ENCODE assay signal across 16 mouse cellular contexts in genomic region chr5:74266476-74266819, GRCm38 (mm10).
DNase-seq lines count a peak whose midpoint lies in the region; ATAC-seq and TF ChIP-seq lines count a peak whose summit lies in the region.
"Had no signal": no experiment of that assay in that cellular context is flagged by ENCODE, and none has a peak within 500 bp of the region (broad histone marks: within the 10 kb centered on the region; RNA-seq: fewer than 3 reads in every experiment).

No protein-coding gene starts in this region.

- no peak overlapping the region for H3K9ac ChIP-seq in heart, postnatal 0 days (replicated peaks; ENCODE audit: low read depth, low read length)
- H3K9ac ChIP-seq: lung, embryonic 15.5 days; neural tube, embryonic 12.5 days had no signal

- intact Hi-C loops in heart, postnatal 25 days (cut with DNase I): no loop called here

- no peaks in the 10 kb centered on the region for H3K36me3 ChIP-seq in heart, postnatal 0 days (replicated peaks; ENCODE audit: control insufficient read depth, insufficient read depth, low read length)
- no peaks in the 10 kb centered on the region for H3K36me3 ChIP-seq in embryonic facial prominence, embryonic 10.5 days (replicated peaks)
- H3K36me3 ChIP-seq: hindbrain, embryonic 10.5 days; lung, embryonic 15.5 days; neural tube, embryonic 12.5 days had no signal

- no peak for TF ChIP-seq EP300 in heart, postnatal 0 days (IDR thresholded peaks at IDR 0.05; ENCODE audit: low read depth)

- H3K4me3 ChIP-seq in heart, postnatal 0 days (ENCODE audit: low read depth, low read length): no peak overlapping the region
- no peak overlapping the region for H3K4me3 ChIP-seq in embryonic facial prominence, embryonic 10.5 days
- H3K4me3 ChIP-seq: gastrocnemius, adult 2 months; hindbrain, embryonic 10.5 days; lung, embryonic 15.5 days; neural tube, embryonic 12.5 days had no signal

- DNase-seq in heart, postnatal 0 days (ENCODE audit: low spot score): no peak
- DNase-seq in heart, postnatal 25 days (ENCODE audit: low spot score): no peak
- DNase-seq in brain, adult 2 months (ENCODE audit: low read depth, low spot score): peak; percentile 86
- DNase-seq in cerebellum, adult 11 months: peak; percentile 55
- DNase-seq in embryonic facial prominence, embryonic 10.5 days (ENCODE audit: low spot score): no peak
- no peak for DNase-seq in frontal cortex, adult 2 months (ENCODE audit: extremely low spot score in 1 of 2, low spot score in 1 of 2)
- DNase-seq in testis, postnatal 10 days (ENCODE audit: low spot score): no peak
- DNase-seq: gastrocnemius, adult 2 months; left cerebral cortex, postnatal 4 days; thymus, adult 18-20 months had no signal

- no peak for ATAC-seq in heart, postnatal 0 days (ENCODE audit: insufficient read depth, low read depth)
- ATAC-seq in megakaryocyte, adult 5-6 weeks (ENCODE audit: poor library complexity, severe bottlenecking): no peak
- ATAC-seq: intestine, postnatal 0 days; midbrain, embryonic 16.5 days had no signal

- peaks cover 54% of the 10 kb centered on the region for H3K4me1 ChIP-seq in heart, postnatal 0 days (ENCODE audit: control insufficient read depth, insufficient read depth)
- H3K4me1 ChIP-seq in embryonic facial prominence, embryonic 10.5 days: peaks cover 61% of the 10 kb centered on the region

- TF ChIP-seq CTCF in heart, postnatal 0 days (IDR thresholded peaks at IDR 0.05; ENCODE audit: low read depth): no peak

- H3K4me2 ChIP-seq in heart, postnatal 0 days (ENCODE audit: low read depth, low read length): no peak overlapping the region
- H3K4me2 ChIP-seq: lung, embryonic 15.5 days; neural tube, embryonic 12.5 days had no signal

- H3K27ac ChIP-seq in heart, postnatal 0 days (ENCODE audit: low read depth): 0 out of 2 replicates have a peak overlapping the region, but pooled peaks have one; percentile 43
- peak overlapping the region; percentile 82 for H3K27ac ChIP-seq in embryonic facial prominence, embryonic 10.5 days (replicated peaks)
- H3K27ac ChIP-seq: gastrocnemius, adult 2 months; neural tube, embryonic 12.5 days had no signal

- no peaks in the 10 kb centered on the region for H3K27me3 ChIP-seq in heart, postnatal 0 days (ENCODE audit: control insufficient read depth, insufficient read depth, low read length)
- H3K27me3 ChIP-seq in embryonic facial prominence, embryonic 10.5 days (replicated peaks; ENCODE audit: low read depth, poor library complexity, severe bottlenecking): no peaks in the 10 kb centered on the region
- H3K27me3 ChIP-seq: lung, embryonic 15.5 days; neural tube, embryonic 12.5 days had no signal

- 43% methylated on average over 5 of the region's 5 CpGs for WGBS in heart, postnatal 0 days
- 66% methylated on average over 5 of the region's 5 CpGs for WGBS in embryonic facial prominence, embryonic 10.5 days

- no peaks in the 10 kb centered on the region for H3K9me3 ChIP-seq in heart, postnatal 0 days (replicated peaks; ENCODE audit: control insufficient read depth, low read length)
- no peaks in the 10 kb centered on the region for H3K9me3 ChIP-seq in embryonic facial prominence, embryonic 10.5 days
- H3K9me3 ChIP-seq: hindbrain, embryonic 10.5 days; lung, embryonic 15.5 days; neural tube, embryonic 12.5 days had no signal

Comparison
In these comparisons a context has a peak if more than half of its experiments do, and no peak if none do; other contexts are left out.
1. DNase-seq: peak in brain, adult 2 months (single experiment) and cerebellum, adult 11 months (single experiment); none in heart, postnatal 0 days (single experiment), heart, postnatal 25 days (single experiment), embryonic facial prominence, embryonic 10.5 days (single experiment), frontal cortex, adult 2 months (0 of 2) and testis, postnatal 10 days (single experiment).